Mouse (Mus musculus): ENCODE data around the gene Ptx3.

DNA sequence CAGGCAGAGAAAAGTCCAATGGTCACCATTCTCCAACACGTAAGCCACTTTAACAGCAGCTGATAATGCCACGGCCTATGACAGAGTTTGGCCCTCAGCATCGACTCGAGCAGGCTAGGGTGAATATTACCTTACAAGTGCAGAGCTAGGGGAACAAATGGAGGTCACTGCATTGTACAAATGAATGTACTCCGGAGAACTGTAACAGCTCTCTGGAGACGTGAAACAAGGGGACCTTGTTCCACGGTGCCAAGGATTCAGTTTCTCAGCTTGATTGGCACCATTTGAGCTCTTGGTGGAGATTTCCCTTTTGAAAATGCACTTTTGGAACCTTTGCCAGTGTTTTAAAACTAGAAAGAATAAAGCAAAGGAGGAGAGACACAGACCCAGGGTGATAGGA is 32.1 kb downstream of the Ptx3 start:
- TF ChIP-seq CTCF (IDR thresholded peaks at IDR 0.05; ENCODE audit: borderline replicate concordance, extremely low read depth, insufficient read depth, insufficient read length) (no peak), POLR2A (IDR thresholded peaks at IDR 0.05; ENCODE audit: borderline replicate concordance, extremely low read depth, insufficient read depth, insufficient read length, poor library complexity, severe bottlenecking) (no peak)

Data from brain, embryonic 14.5 days (tissue).